Mouse (Mus musculus): ENCODE measurements around the gene Taar6. TPM values are rescaled to one million over a fixed set of nuclear protein-coding genes. Genes with fewer than 3 reads are reported as not detected.

The Taar6 gene
- polyA plus RNA-seq, 3 experiments from 2014 or later: not detected

Other genes starting within 250 kb of the Taar6 start
- gene Rps12, start 198.4 kb downstream of the Taar6 start, polyA plus RNA-seq (2017; shearing (Covaris generic)): 100 to 1,000 TPM in 2 of 3 experiments, 10 to 100 TPM in 1; 92.3 to 940 (median 123) TPM
- not detected for gene Slc18b1, start 188.7 kb downstream of the Taar6 start, polyA plus RNA-seq (2017; shearing (Covaris generic))
- not detected for gene Vnn3, start 134.2 kb downstream of the Taar6 start, polyA plus RNA-seq (2017; shearing (Covaris generic))
- not detected for gene Vnn1, start 91.0 kb downstream of the Taar6 start, polyA plus RNA-seq (2017; shearing (Covaris generic))
- not detected for gene Taar1, start 65.3 kb downstream of the Taar6 start, polyA plus RNA-seq (2017; shearing (Covaris generic))
- gene Taar2, start 47.1 kb downstream of the Taar6 start, polyA plus RNA-seq (2017; shearing (Covaris generic)): not detected
- gene Taar3, start 36.1 kb downstream of the Taar6 start, polyA plus RNA-seq (2017; shearing (Covaris generic)): not detected
- not detected for gene Taar4, start 25.2 kb downstream of the Taar6 start, polyA plus RNA-seq (2017; shearing (Covaris generic))
- not detected for gene Taar5, start 14.9 kb downstream of the Taar6 start, polyA plus RNA-seq (2017; shearing (Covaris generic))
- not detected for gene Taar7a, start 7.8 kb upstream of the Taar6 start, polyA plus RNA-seq (2017; shearing (Covaris generic))
- gene Taar7b, start 14.3 kb upstream of the Taar6 start, polyA plus RNA-seq (2017; shearing (Covaris generic)): not detected
- not detected for gene Taar7d, start 41.6 kb upstream of the Taar6 start, polyA plus RNA-seq (2017; shearing (Covaris generic))
- not detected for gene Taar7e, start 52.0 kb upstream of the Taar6 start, polyA plus RNA-seq (2017; shearing (Covaris generic))
- not detected for gene Taar7f, start 63.9 kb upstream of the Taar6 start, polyA plus RNA-seq (2017; shearing (Covaris generic))
- gene Taar8a, start 90.9 kb upstream of the Taar6 start, polyA plus RNA-seq (2017; shearing (Covaris generic)): not detected
- gene Taar8b, start 106.6 kb upstream of the Taar6 start, polyA plus RNA-seq (2017; shearing (Covaris generic)): not detected
- not detected for gene Taar8c, start 116.3 kb upstream of the Taar6 start, polyA plus RNA-seq (2017; shearing (Covaris generic))
- gene Taar9, start 123.9 kb upstream of the Taar6 start, polyA plus RNA-seq (2017; shearing (Covaris generic)): not detected
- gene Stx7, start 163.7 kb upstream of the Taar6 start, polyA plus RNA-seq (2017; shearing (Covaris generic)): 10 to 100 TPM; 21.5 to 33.8 (median 23.1) TPM
- not detected for gene Moxd1, start 237.9 kb upstream of the Taar6 start, polyA plus RNA-seq (2017; shearing (Covaris generic))